Mouse (Mus musculus) thymus, adult 2 months (tissue): ENCODE measurements around the gene Rell1.

ENCODE experiments used
- CTCF ChIP-seq: fragments of 200-500 bp; IDR thresholded peaks from 2 replicates; pipeline ENCODE4 v1.5.1; 2012; ENCODE audit warnings: mild to moderate bottlenecking, control low read depth, low read length, moderate library complexity, borderline replicate concordance; ENCODE audit not compliant: control insufficient read depth, poor library complexity, insufficient read depth; ENCODE audit errors: extremely low read depth
- POLR2A ChIP-seq: fragments of 200-500 bp; IDR thresholded peaks from 2 replicates; pipeline ENCODE4 v1.6.1; 2012; ENCODE audit warnings: mild to moderate bottlenecking, low read length, control low read depth, moderate library complexity; ENCODE audit not compliant: control insufficient read depth, poor library complexity, insufficient read depth; ENCODE audit errors: extremely low read depth

GRCm38 (mm10) chr5:63914896-63915295 lies 53.8 kb downstream of the Rell1 start:
- TF ChIP-seq POLR2A (no peak), CTCF (no peak)
